ENCODE assay signal across 10 mouse cellular contexts in the genomic region with DNA sequence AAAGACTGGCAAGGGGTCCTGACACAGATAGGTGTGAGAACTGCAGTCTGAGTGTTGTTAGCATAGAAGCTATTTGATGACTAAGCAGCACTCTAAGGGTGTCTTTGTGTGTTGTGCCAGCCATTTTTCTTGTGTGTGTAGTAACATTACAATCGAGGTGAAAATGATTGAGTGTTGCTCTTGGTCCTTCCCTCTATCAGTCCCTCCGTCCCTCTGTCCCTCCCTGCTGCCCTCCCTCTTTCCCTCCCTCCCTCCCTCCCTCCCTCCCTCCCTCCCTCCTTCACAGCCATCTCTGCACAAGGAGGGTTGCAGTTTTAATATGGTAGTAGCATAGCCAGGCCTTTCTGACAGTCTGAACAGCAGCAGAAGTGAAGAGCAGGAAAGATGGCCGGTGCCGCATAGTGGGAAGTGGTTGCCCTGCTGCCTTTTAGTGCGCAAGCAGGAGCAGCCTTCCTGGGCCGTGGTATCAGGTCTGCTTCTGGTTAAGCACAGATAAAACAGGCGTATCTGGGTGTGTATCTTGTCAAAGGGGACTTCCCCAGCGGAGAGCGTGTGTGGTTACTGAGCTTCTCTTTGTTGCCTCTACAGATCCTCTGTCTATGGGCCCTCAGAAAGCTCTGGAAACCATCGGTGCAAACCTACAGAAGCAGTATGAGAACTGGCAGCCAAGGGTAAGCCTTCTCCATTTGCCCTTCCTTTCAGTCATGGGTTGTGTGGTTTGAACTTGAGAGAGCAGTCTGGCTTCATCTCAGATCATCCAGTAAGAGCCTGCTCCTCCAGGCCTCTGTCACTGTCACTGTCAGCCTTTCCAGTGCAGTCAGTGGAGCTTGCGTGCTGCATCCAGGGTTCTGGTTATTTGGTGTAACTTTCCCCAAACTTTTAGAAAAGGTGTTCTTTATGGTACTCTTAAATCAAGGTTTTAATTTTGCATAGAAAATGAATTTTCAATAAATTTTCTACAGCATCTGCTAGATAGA.
A peak's percentile ranks its signal among the peaks of the same experiment; 100 is the strongest.
DNase-seq lines count a peak whose midpoint lies in the region; ATAC-seq lines count a peak whose summit lies in the region.
"Had no signal": no experiment of that assay in that cellular context is flagged by ENCODE, and none has a peak within 500 bp of the region (broad histone marks: within the 10 kb centered on the region; RNA-seq: fewer than 3 reads in every experiment).

No protein-coding gene starts in this region.

- WGBS in heart, embryonic 14.5 days: 41% methylated on average over 11 of the region's 11 CpGs

- no peaks in the 10 kb centered on the region for H3K27me3 ChIP-seq in heart, embryonic 14.5 days (ENCODE audit: control insufficient read depth, insufficient read depth, low read length)
- H3K27me3 ChIP-seq: embryonic facial prominence, embryonic 15.5 days; midbrain, embryonic 15.5 days had no signal

- no peak overlapping the region for H3K27ac ChIP-seq in heart, embryonic 14.5 days (replicated peaks in 1 of 2; ENCODE audit: control insufficient read depth in 1 of 2, insufficient read depth in 1 of 2, low read depth in 2 of 2, low read length in 2 of 2)
- H3K27ac ChIP-seq: embryonic facial prominence, embryonic 15.5 days; midbrain, embryonic 15.5 days had no signal

- 0 out of 2 replicates have a peak overlapping the region, but pooled peaks have one; percentile 5 for H3K9ac ChIP-seq in heart, embryonic 14.5 days (ENCODE audit: low read length)
- H3K9ac ChIP-seq: embryonic facial prominence, embryonic 15.5 days; midbrain, embryonic 15.5 days had no signal

- DNase-seq in heart, postnatal 4 days: no peak
- peak; percentile 91 for DNase-seq in CD4-positive helper T cell, adult 2 months (ENCODE audit: low read depth, low spot score)
- DNase-seq in naive thymus-derived CD4-positive, alpha-beta T cell, adult 2 months (ENCODE audit: low read depth): peak; percentile 90
- no peak for DNase-seq in ovary, adult 18-20 months (ENCODE audit: low spot score)
- DNase-seq in adrenal gland, adult 8-10 months: no peak
- no peak for DNase-seq in adrenal gland, adult (ENCODE audit: inconsistent age in 2 of 2, low spot score in 1 of 2)

- no peaks in the 10 kb centered on the region for H3K36me3 ChIP-seq in heart, embryonic 14.5 days (ENCODE audit: control insufficient read depth, insufficient read depth, low read length)
- H3K36me3 ChIP-seq: embryonic facial prominence, embryonic 15.5 days; midbrain, embryonic 15.5 days had no signal

- H3K4me1 ChIP-seq in heart, embryonic 14.5 days (ENCODE audit: control insufficient read depth in 2 of 2, insufficient read depth in 2 of 2, low read length in 2 of 2): peaks cover 11 to 32% of the 10 kb centered on the region in 2 experiments

- H3K4me2 ChIP-seq in heart, embryonic 14.5 days (ENCODE audit: low read length): no peak overlapping the region
- H3K4me2 ChIP-seq: embryonic facial prominence, embryonic 15.5 days; midbrain, embryonic 15.5 days had no signal

- ATAC-seq in heart, embryonic 14.5 days (ENCODE audit: insufficient number of reproducible peaks, insufficient read depth, low FRiP score, low read depth): no peak
- peak; percentile 80 for ATAC-seq in erythroid progenitor cell, adult 5-6 weeks (replicated peaks; ENCODE audit: low FRiP score, poor library complexity, severe bottlenecking)
- ATAC-seq: midbrain, embryonic 15.5 days had no signal

- no peak overlapping the region for H3K4me3 ChIP-seq in heart, embryonic 14.5 days (ENCODE audit: control insufficient read depth in 1 of 2, insufficient read depth in 1 of 2, low read depth in 1 of 2, low read length in 2 of 2)
- H3K4me3 ChIP-seq: embryonic facial prominence, embryonic 15.5 days; midbrain, embryonic 15.5 days had no signal

- no peaks in the 10 kb centered on the region for H3K9me3 ChIP-seq in heart, embryonic 14.5 days (ENCODE audit: control insufficient read depth, low read length)
- H3K9me3 ChIP-seq: embryonic facial prominence, embryonic 15.5 days; midbrain, embryonic 15.5 days had no signal

Comparison
In these comparisons a context has a peak if more than half of its experiments do, and no peak if none do; other contexts are left out.
1. DNase-seq: peak in CD4-positive helper T cell, adult 2 months (single experiment) and naive thymus-derived CD4-positive, alpha-beta T cell, adult 2 months (single experiment); none in heart, postnatal 4 days (single experiment), ovary, adult 18-20 months (single experiment), adrenal gland, adult 8-10 months (single experiment) and adrenal gland, adult (0 of 2).